Mouse (Mus musculus) heart, adult 9 months (tissue): ENCODE measurements around the gene Ap1s1.

Experiments used
- DNase-seq, 2 experiments: peaks; one replicate each; pipeline ENCODE4 v3.0.0; 2022; ENCODE audit warnings: low spot score in 2 of 2

Gene Ap1s1

GRCm38 (mm10) chr5:137045402-137046323 is at the start of gene Ap1s1:
Gene Ap1s1 (minus strand): TSS chr5:137046135.
- DNase-seq = peak; percentile 95 to 96

- DNase-seq = no peak
These were observed 49.2 kb upstream of the Ap1s1 start for GRCm38 (mm10) chr5:137095135-137095534.

- peak; percentile 56 to 57 for DNase-seq
These were observed 47.8 kb upstream of the Ap1s1 start for GRCm38 (mm10) chr5:137093720-137094119.

GRCm38 (mm10) chr5:137091560-137091959 is 45.6 kb upstream of the Ap1s1 start:
- no peak for DNase-seq

GRCm38 (mm10) chr5:137090870-137091269 is 44.9 kb upstream of the Ap1s1 start:
- DNase-seq = no peak

- DNase-seq = peak; percentile 71 to 81
These were observed 41.5 kb upstream of the Ap1s1 start for GRCm38 (mm10) chr5:137087410-137087809.

GRCm38 (mm10) chr5:137085731-137086130 is 39.8 kb upstream of the Ap1s1 start:
- DNase-seq = no peak

- DNase-seq = no peak
These were observed 39.1 kb upstream of the Ap1s1 start for GRCm38 (mm10) chr5:137085021-137085420.

- DNase-seq = no peak
These were observed 37.1 kb upstream of the Ap1s1 start for GRCm38 (mm10) chr5:137083051-137083450.

- peak; percentile 61 to 77 for DNase-seq
These were observed 33.9 kb upstream of the Ap1s1 start for GRCm38 (mm10) chr5:137079849-137080248.

- peak in 1 of 2 experiments; percentile 47 for DNase-seq
These were observed 32.7 kb upstream of the Ap1s1 start for GRCm38 (mm10) chr5:137078616-137079015.

GRCm38 (mm10) chr5:137078041-137078440 is 32.1 kb upstream of the Ap1s1 start:
- DNase-seq = no peak

GRCm38 (mm10) chr5:137077187-137077586 is 31.3 kb upstream of the Ap1s1 start:
- no peak for DNase-seq

- DNase-seq = peak; percentile 77 to 81
These were observed 30.4 kb upstream of the Ap1s1 start for GRCm38 (mm10) chr5:137076191-137076930.

GRCm38 (mm10) chr5:137075726-137076125 is 29.8 kb upstream of the Ap1s1 start:
- DNase-seq = no peak

- peak; percentile 57 to 72 for DNase-seq
These were observed 28.3 kb upstream of the Ap1s1 start for GRCm38 (mm10) chr5:137074191-137074651.

- DNase-seq = no peak
These were observed 27.2 kb upstream of the Ap1s1 start for GRCm38 (mm10) chr5:137073141-137073540.

- peak; percentile 95 to 96 for DNase-seq
These were observed 26.4 kb upstream of the Ap1s1 start, which contains the start of gene Serpine1 for GRCm38 (mm10) chr5:137072079-137072960. Gene Serpine1 (minus strand): TSS chr5:137072268.

GRCm38 (mm10) chr5:137070881-137071605 is 25.1 kb upstream of the Ap1s1 start:
- no peak for DNase-seq

- no peak for DNase-seq
These were observed 22.8 kb upstream of the Ap1s1 start for GRCm38 (mm10) chr5:137068711-137069110.

GRCm38 (mm10) chr5:137065923-137066322 is 20.0 kb upstream of the Ap1s1 start:
- no peak for DNase-seq
